In genomic region chr16:5168038-5168437, GRCm38 (mm10) we compare ENCODE assay signal across 21 mouse cellular contexts. TPM values are rescaled to one million over a fixed set of nuclear protein-coding genes. Genes with fewer than 3 reads are reported as not detected.
"Had no signal": no experiment of that assay in that cellular context is flagged by ENCODE, and none has a peak within 500 bp of the region (broad histone marks: within the 10 kb centered on the region; RNA-seq: fewer than 3 reads in every experiment).

No protein-coding gene starts in this region.

- H3K4me1 ChIP-seq: midbrain, embryonic 10.5 days; midbrain, embryonic 12.5 days; neural tube, embryonic 13.5 days; neural tube, embryonic 15.5 days had no signal

- H3K27me3 ChIP-seq: midbrain, embryonic 12.5 days; neural tube, embryonic 13.5 days; neural tube, embryonic 15.5 days had no signal

- DNase-seq: lung, adult 18-20 months; lung, embryonic 14.5 days; lung, postnatal 10 days; lung, postnatal 4 days; midbrain, embryonic 14.5 days; retina, postnatal 1 day; right cerebral cortex, adult 18-20 months; right cerebral cortex, postnatal 25 days; right cerebral cortex, postnatal 4 days; spleen, adult 18-20 months; thymus, adult 18-20 months; thymus, postnatal 14 days; thymus, postnatal 36 days had no signal

- H3K4me3 ChIP-seq: midbrain, embryonic 10.5 days; midbrain, embryonic 12.5 days; myocyte; neural tube, embryonic 13.5 days; neural tube, embryonic 15.5 days had no signal

- H3K9ac ChIP-seq: lung, embryonic 14.5 days; midbrain, embryonic 12.5 days; neural tube, embryonic 13.5 days; neural tube, embryonic 15.5 days had no signal

- H3K27ac ChIP-seq: midbrain, embryonic 10.5 days; midbrain, embryonic 12.5 days; neural tube, embryonic 13.5 days; neural tube, embryonic 15.5 days had no signal

- H3K36me3 ChIP-seq: midbrain, embryonic 10.5 days; midbrain, embryonic 12.5 days; neural tube, embryonic 13.5 days; neural tube, embryonic 15.5 days had no signal

RNA-seq across cellular contexts. Expression of gene Sec14l5, which starts 21.1 kb away (rescaled TPM):
- total RNA-seq: megakaryocyte, adult 5-6 weeks; megakaryocyte-erythroid progenitor cell, adult 5-6 weeks had no signal
- polyA plus RNA-seq: small intestine, adult 2 months had no signal

RNA-seq across cellular contexts. Expression of gene Ppl, which starts 35.8 kb away (rescaled TPM):
- total RNA-seq: megakaryocyte, adult 5-6 weeks; megakaryocyte-erythroid progenitor cell, adult 5-6 weeks had no signal

RNA-seq across cellular contexts. Expression of gene AU021092, which starts 54.1 kb away (rescaled TPM):
- total RNA-seq: megakaryocyte, adult 5-6 weeks; megakaryocyte-erythroid progenitor cell, adult 5-6 weeks had no signal
